ENCODE assay signal across 15 mouse cellular contexts in the genomic region with DNA sequence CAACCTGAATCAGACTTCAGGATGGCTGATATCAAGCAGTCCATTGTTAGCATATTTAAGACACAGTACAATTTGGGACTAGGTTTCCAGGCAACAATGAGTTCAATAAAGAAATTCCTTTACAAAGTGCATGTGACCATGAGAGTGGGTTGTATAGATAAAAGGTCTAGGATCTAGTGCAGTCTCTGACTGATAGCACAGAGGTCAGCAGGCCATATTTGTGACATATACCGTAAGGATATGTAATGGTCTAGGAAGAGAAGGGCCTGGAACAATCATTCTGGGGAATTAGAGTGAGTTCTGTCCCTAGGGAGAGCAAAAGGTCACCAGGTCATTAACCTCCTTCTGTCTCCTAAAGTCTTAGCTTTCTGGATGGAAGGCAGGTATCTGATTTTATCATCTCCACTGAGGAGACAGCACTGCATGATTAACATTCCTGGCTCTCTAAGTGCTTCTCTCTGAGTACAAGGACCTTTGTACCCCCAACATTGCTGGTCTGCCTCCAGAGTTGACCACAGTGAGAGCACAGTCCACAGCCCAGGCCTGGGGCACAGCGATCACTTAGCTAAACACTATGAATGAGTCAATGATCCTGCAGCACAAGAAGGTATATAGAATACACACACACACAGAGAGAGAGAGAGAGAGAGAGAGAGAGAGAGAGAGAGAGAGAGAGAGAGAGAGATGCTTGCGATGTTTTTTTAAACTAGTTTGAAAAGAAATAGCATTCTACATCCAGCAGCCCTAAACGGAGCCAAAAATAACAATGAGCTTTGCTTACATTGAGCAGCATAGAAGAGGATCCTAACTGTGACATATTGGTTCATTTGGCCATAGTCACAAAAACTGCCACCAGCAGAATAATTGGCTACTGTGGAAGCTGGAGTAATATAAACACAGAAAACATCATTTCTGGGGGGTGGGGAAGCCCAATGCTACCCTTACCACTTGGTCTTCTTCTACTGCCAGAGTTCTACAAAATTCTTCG. TPM values are rescaled to one million over a fixed set of nuclear protein-coding genes. Genes with fewer than 3 reads are reported as not detected.
DNase-seq lines count a peak whose midpoint lies in the region; ATAC-seq and TF ChIP-seq lines count a peak whose summit lies in the region.
"Had no signal": no experiment of that assay in that cellular context is flagged by ENCODE, and none has a peak within 500 bp of the region (broad histone marks: within the 10 kb centered on the region; RNA-seq: fewer than 3 reads in every experiment).

No protein-coding gene starts in this region.

- H3K27ac ChIP-seq in gastrocnemius, adult 2 months, result peak overlapping the region; percentile 66
- H3K27ac ChIP-seq in kidney, embryonic 16.5 days (ENCODE audit: low read length), result peak overlapping the region; percentile 79
- H3K27ac ChIP-seq in liver, embryonic 16.5 days (ENCODE audit: low read length), result no peak overlapping the region
- no peak overlapping the region for H3K27ac ChIP-seq in forebrain, embryonic 14.5 days (ENCODE audit: low read depth, low read length)
- no peak overlapping the region for H3K27ac ChIP-seq in forebrain, embryonic 13.5 days
- H3K27ac ChIP-seq: layer of hippocampus, adult 2 months; midbrain, embryonic 15.5 days had no signal

- H3K4me2 ChIP-seq in kidney, embryonic 16.5 days (replicated peaks; ENCODE audit: low read depth, low read length), result no peak overlapping the region
- H3K4me2 ChIP-seq in liver, embryonic 16.5 days (ENCODE audit: low read depth, low read length), result no peak overlapping the region
- H3K4me2 ChIP-seq in forebrain, embryonic 14.5 days (ENCODE audit: low read length), result no peak overlapping the region
- no peak overlapping the region for H3K4me2 ChIP-seq in forebrain, embryonic 13.5 days
- H3K4me2 ChIP-seq: midbrain, embryonic 15.5 days had no signal

- no peak overlapping the region for H3K4me3 ChIP-seq in gastrocnemius, adult 2 months
- H3K4me3 ChIP-seq in kidney, embryonic 16.5 days (ENCODE audit: low read length), result no peak overlapping the region
- no peak overlapping the region for H3K4me3 ChIP-seq in liver, embryonic 16.5 days (ENCODE audit: low read depth, low read length)
- H3K4me3 ChIP-seq in forebrain, embryonic 14.5 days (ENCODE audit: low read depth, low read length), result no peak overlapping the region
- no peak overlapping the region for H3K4me3 ChIP-seq in forebrain, embryonic 13.5 days
- H3K4me3 ChIP-seq: layer of hippocampus, adult 2 months; midbrain, embryonic 15.5 days had no signal

- no peaks in the 10 kb centered on the region for H3K27me3 ChIP-seq in kidney, embryonic 16.5 days (ENCODE audit: insufficient read depth, low read length)
- no peaks in the 10 kb centered on the region for H3K27me3 ChIP-seq in liver, embryonic 16.5 days (ENCODE audit: control insufficient read depth, insufficient read depth, low read depth, low read length)
- H3K27me3 ChIP-seq in forebrain, embryonic 14.5 days (replicated peaks; ENCODE audit: control insufficient read depth, insufficient read depth, low read length), result no peaks in the 10 kb centered on the region
- no peaks in the 10 kb centered on the region for H3K27me3 ChIP-seq in forebrain, embryonic 13.5 days
- H3K27me3 ChIP-seq: midbrain, embryonic 15.5 days had no signal

- no peak for TF ChIP-seq CTCF in gastrocnemius, adult 2 months (IDR thresholded peaks at IDR 0.05)

- no peaks in the 10 kb centered on the region for H3K36me3 ChIP-seq in kidney, embryonic 16.5 days (ENCODE audit: insufficient read depth, low read length)
- no peaks in the 10 kb centered on the region for H3K36me3 ChIP-seq in liver, embryonic 16.5 days (ENCODE audit: control insufficient read depth, insufficient read depth)
- no peaks in the 10 kb centered on the region for H3K36me3 ChIP-seq in forebrain, embryonic 14.5 days (ENCODE audit: control insufficient read depth, insufficient read depth, low read length)
- H3K36me3 ChIP-seq in forebrain, embryonic 13.5 days (ENCODE audit: poor library complexity, severe bottlenecking), result no peaks in the 10 kb centered on the region
- H3K36me3 ChIP-seq: midbrain, embryonic 15.5 days had no signal

- peak; percentile 85 for ATAC-seq in kidney, embryonic 16.5 days (ENCODE audit: low FRiP score, low TSS enrichment)
- peak; percentile 86 for ATAC-seq in liver, embryonic 16.5 days (ENCODE audit: low read depth)
- ATAC-seq in forebrain, embryonic 14.5 days, result no peak
- no peak for ATAC-seq in forebrain, embryonic 13.5 days
- ATAC-seq: midbrain, embryonic 15.5 days had no signal

- H3K9ac ChIP-seq in kidney, embryonic 16.5 days (replicated peaks; ENCODE audit: low read length), result no peak overlapping the region
- no peak overlapping the region for H3K9ac ChIP-seq in liver, embryonic 16.5 days (ENCODE audit: low read depth, low read length)
- H3K9ac ChIP-seq in forebrain, embryonic 14.5 days (ENCODE audit: low read length), result no peak overlapping the region
- no peak overlapping the region for H3K9ac ChIP-seq in forebrain, embryonic 13.5 days
- H3K9ac ChIP-seq: midbrain, embryonic 15.5 days had no signal

- 50% methylated on average over 5 of the region's 5 CpGs for WGBS in kidney, embryonic 16.5 days
- WGBS in liver, embryonic 16.5 days (ENCODE audit: insufficient replicate concordance), result 47% methylated on average over 5 of the region's 5 CpGs
- 82% methylated on average over 5 of the region's 5 CpGs for WGBS in forebrain, embryonic 14.5 days
- WGBS in forebrain, embryonic 13.5 days, result 81% methylated on average over 5 of the region's 5 CpGs

- 0 out of 2 replicates have a peak, but pooled peaks cover 5% of the 10 kb centered on the region for H3K4me1 ChIP-seq in kidney, embryonic 16.5 days (ENCODE audit: insufficient read depth, low read length)
- no peaks in the 10 kb centered on the region for H3K4me1 ChIP-seq in liver, embryonic 16.5 days (ENCODE audit: control insufficient read depth, low read depth, low read length)
- no peaks in the 10 kb centered on the region for H3K4me1 ChIP-seq in forebrain, embryonic 14.5 days (ENCODE audit: control insufficient read depth, insufficient read depth, low read length)
- no peaks in the 10 kb centered on the region for H3K4me1 ChIP-seq in forebrain, embryonic 13.5 days
- H3K4me1 ChIP-seq: midbrain, embryonic 15.5 days had no signal

- DNase-seq in gastrocnemius, adult 2 months, result no peak
- no peak for DNase-seq in gastrocnemius, postnatal 14 days
- DNase-seq in embryo, embryonic 9.5 days (ENCODE audit: extremely low spot score), result peak; percentile 29
- DNase-seq in forebrain, embryonic 14.5 days (ENCODE audit: low spot score), result no peak
- no peak for DNase-seq in thymus, adult 18-20 months
- DNase-seq: cerebellum, adult 18-20 months; lung, postnatal 36 days; spleen, adult 18-20 months; thymus, adult 2 months had no signal

- intact Hi-C loops in gastrocnemius, adult 2 months (cut with DNase I), result no loop called here
- intact Hi-C loops in gastrocnemius, postnatal 14 days (cut with DNase I; ENCODE audit: low total_unique reads), result no loop called here

- no peaks in the 10 kb centered on the region for H3K9me3 ChIP-seq in kidney, embryonic 16.5 days (ENCODE audit: low read length)
- H3K9me3 ChIP-seq in liver, embryonic 16.5 days (replicated peaks; ENCODE audit: control insufficient read depth, low read length), result no peaks in the 10 kb centered on the region
- H3K9me3 ChIP-seq in forebrain, embryonic 14.5 days (replicated peaks; ENCODE audit: control insufficient read depth, low read length), result no peaks in the 10 kb centered on the region
- H3K9me3 ChIP-seq in forebrain, embryonic 13.5 days (replicated peaks), result no peaks in the 10 kb centered on the region
- H3K9me3 ChIP-seq: midbrain, embryonic 15.5 days had no signal

RNA-seq across cellular contexts. Expression of a gene that starts 27.7 kb away (rescaled TPM):
- total RNA-seq in gastrocnemius, adult 2 months (2021), result 10 to 100 TPM; 20.0 to 20.8 TPM
- 10 to 100 TPM; 31.6 to 35.9 TPM for total RNA-seq in gastrocnemius, postnatal 14 days (2021)
- 4.0 and 4.8 TPM in 2 replicates for polyA plus RNA-seq in kidney, embryonic 16.5 days (2015; fragmentation: Nextera tagmentation; extraction: Ambion mirVana)
- 8.9 and 9.4 TPM in 2 replicates for polyA plus RNA-seq in liver, embryonic 16.5 days (2015; fragmentation: Nextera tagmentation; extraction: Ambion mirVana)
- polyA plus RNA-seq in forebrain, embryonic 14.5 days (2014; fragmentation: Nextera tagmentation; extraction: Ambion mirVana), result 0.11 TPM in 1 of 2 replicates, not detected in the other
- polyA plus RNA-seq in forebrain, embryonic 13.5 days (2015; fragmentation: Nextera tagmentation; extraction: Ambion mirVana), result 0.16 and 0.17 TPM in 2 replicates
- total RNA-seq: hematopoietic stem cell, adult 5-6 weeks had no signal
- polyA plus RNA-seq: midbrain, embryonic 15.5 days had no signal

Comparison
In these comparisons a context has a peak if more than half of its experiments do, and no peak if none do; other contexts are left out.
1. H3K27ac ChIP-seq: peak in gastrocnemius, adult 2 months (single experiment) and kidney, embryonic 16.5 days (single experiment); none in liver, embryonic 16.5 days (single experiment), forebrain, embryonic 14.5 days (single experiment) and forebrain, embryonic 13.5 days (single experiment).
2. ATAC-seq: peak in kidney, embryonic 16.5 days (single experiment) and liver, embryonic 16.5 days (single experiment); none in forebrain, embryonic 14.5 days (single experiment) and forebrain, embryonic 13.5 days (single experiment).